Mouse (Mus musculus): ENCODE data around the gene Frem2. TPM values are rescaled to one million over a fixed set of nuclear protein-coding genes. Genes with fewer than 3 reads are reported as not detected.

Frem2 gene
- polyA plus RNA-seq, 1 experiment from 2014 or later, result 1.2 TPM

GRCm38 (mm10) chr3:53656328-53656877 is 752 bp downstream of the Frem2 start:
- under 1% methylated on average over 42 of the region's 42 CpGs for WGBS
- Histone ChIP-seq H3K9me3 (replicated peaks) (0 out of 2 replicates have a peak, but pooled peaks cover 10% of the 10 kb centered on the region), H3K4me2 (peak overlapping the region; percentile 96), H3K4me1 (peaks cover 29% of the 10 kb centered on the region), H3K27ac (replicated peaks) (no peak overlapping the region), H3K36me3 (no peaks in the 10 kb centered on the region; the same call in 1 of the 2 replicates), H3K4me3 (replicated peaks) (peak overlapping the region; percentile 45), H3K27me3 (replicated peaks) (peaks cover 29% of the 10 kb centered on the region), H3K9ac (replicated peaks) (peak overlapping the region; percentile 37)
- peak; percentile 14; the same call in 1 of the 2 replicates for ATAC-seq (ENCODE audit: low FRiP score)

- Histone ChIP-seq H3K4me2 (peak overlapping the region; percentile 96), H3K27me3 (replicated peaks) (peaks cover 29% of the 10 kb centered on the region), H3K9ac (replicated peaks) (no peak overlapping the region), H3K27ac (replicated peaks) (no peak overlapping the region), H3K9me3 (replicated peaks) (0 out of 2 replicates have a peak, but pooled peaks cover 10% of the 10 kb centered on the region), H3K4me1 (peaks cover 30% of the 10 kb centered on the region), H3K4me3 (replicated peaks) (no peak overlapping the region), H3K36me3 (no peaks in the 10 kb centered on the region; the same call in 1 of the 2 replicates)
- ATAC-seq (ENCODE audit: low FRiP score), result no peak
- WGBS, result 88% methylated on average over 13 of the region's 13 CpGs
Observed at GRCm38 (mm10) chr3:53655343-53655742, 1.8 kb downstream of the Frem2 start.

GRCm38 (mm10) chr3:53650003-53650748 is 7.0 kb downstream of the Frem2 start:
- Histone ChIP-seq H3K4me2 (no peak overlapping the region; the same call in 1 of the 2 replicates), H3K36me3 (no peaks in the 10 kb centered on the region; the same call in 1 of the 2 replicates), H3K9me3 (replicated peaks) (0 out of 2 replicates have a peak, but pooled peaks cover 10% of the 10 kb centered on the region), H3K4me1 (peaks cover 6% of the 10 kb centered on the region; the same call in 1 of the 2 replicates), H3K27me3 (replicated peaks) (peaks cover 3% of the 10 kb centered on the region), H3K9ac (replicated peaks) (no peak overlapping the region), H3K27ac (replicated peaks) (0 out of 2 replicates have a peak overlapping the region, but pooled peaks have one; percentile 8), H3K4me3 (replicated peaks) (no peak overlapping the region)
- 4% methylated on average over 8 of the region's 8 CpGs for WGBS
- ATAC-seq (ENCODE audit: low FRiP score), result no peak

GRCm38 (mm10) chr3:53649425-53649824 is 7.7 kb downstream of the Frem2 start:
- no peak for ATAC-seq (ENCODE audit: low FRiP score)
- Histone ChIP-seq H3K9ac (replicated peaks) (no peak overlapping the region), H3K4me1 (peaks cover 6% of the 10 kb centered on the region; the same call in 1 of the 2 replicates), H3K9me3 (replicated peaks) (0 out of 2 replicates have a peak, but pooled peaks cover 10% of the 10 kb centered on the region), H3K27me3 (replicated peaks) (no peaks in the 10 kb centered on the region), H3K36me3 (no peaks in the 10 kb centered on the region; the same call in 1 of the 2 replicates), H3K27ac (replicated peaks) (no peak overlapping the region), H3K4me2 (no peak overlapping the region), H3K4me3 (replicated peaks) (no peak overlapping the region)
- WGBS, result 49% methylated on average over 4 of the region's 4 CpGs

GRCm38 (mm10) chr3:53648902-53649301 is 8.3 kb downstream of the Frem2 start:
- Histone ChIP-seq H3K27ac (replicated peaks) (no peak overlapping the region), H3K4me2 (no peak overlapping the region), H3K36me3 (no peaks in the 10 kb centered on the region; the same call in 1 of the 2 replicates), H3K4me1 (peaks cover 6% of the 10 kb centered on the region; the same call in 1 of the 2 replicates), H3K27me3 (replicated peaks) (no peaks in the 10 kb centered on the region), H3K9ac (replicated peaks) (no peak overlapping the region), H3K4me3 (replicated peaks) (no peak overlapping the region), H3K9me3 (replicated peaks) (0 out of 2 replicates have a peak, but pooled peaks cover 10% of the 10 kb centered on the region)
- ATAC-seq (ENCODE audit: low FRiP score), result no peak
- WGBS, result 83% methylated on average over 4 of the region's 4 CpGs

- no peaks in the 10 kb centered on the region for H3K36me3 ChIP-seq
- H3K27ac ChIP-seq (replicated peaks), result no peak overlapping the region
- ATAC-seq (ENCODE audit: low FRiP score), result no peak
- no peak overlapping the region for H3K4me3 ChIP-seq (replicated peaks)
- H3K27me3 ChIP-seq (replicated peaks), result no peaks in the 10 kb centered on the region
- no peak overlapping the region for H3K4me2 ChIP-seq
- WGBS, result 79% methylated on average over 3 of the region's 3 CpGs
- H3K4me1 ChIP-seq, result no peaks in the 10 kb centered on the region
- H3K9me3 ChIP-seq (replicated peaks), result no peaks in the 10 kb centered on the region
- H3K9ac ChIP-seq (replicated peaks), result no peak overlapping the region
Observed at GRCm38 (mm10) chr3:53635948-53636347, 21.2 kb downstream of the Frem2 start.

- Histone ChIP-seq H3K9me3 (replicated peaks) (no peaks in the 10 kb centered on the region), H3K4me2 (no peak overlapping the region), H3K9ac (replicated peaks) (no peak overlapping the region), H3K27me3 (replicated peaks) (no peaks in the 10 kb centered on the region), H3K36me3 (no peaks in the 10 kb centered on the region), H3K4me3 (replicated peaks) (no peak overlapping the region), H3K27ac (replicated peaks) (no peak overlapping the region), H3K4me1 (no peaks in the 10 kb centered on the region)
- ATAC-seq (ENCODE audit: low FRiP score), result no peak
- 72% methylated on average over 14 of the region's 14 CpGs for WGBS
Observed at GRCm38 (mm10) chr3:53631126-53631525, 26.0 kb downstream of the Frem2 start.

- Histone ChIP-seq H3K9me3 (replicated peaks) (no peaks in the 10 kb centered on the region), H3K9ac (replicated peaks) (no peak overlapping the region), H3K36me3 (no peaks in the 10 kb centered on the region), H3K27ac (replicated peaks) (no peak overlapping the region), H3K4me3 (replicated peaks) (no peak overlapping the region), H3K4me1 (no peaks in the 10 kb centered on the region), H3K4me2 (no peak overlapping the region), H3K27me3 (replicated peaks) (no peaks in the 10 kb centered on the region)
- no peak for ATAC-seq (ENCODE audit: low FRiP score)
- WGBS, result 55% methylated on average over 4 of the region's 4 CpGs
Observed at GRCm38 (mm10) chr3:53630630-53631029, 26.5 kb downstream of the Frem2 start.

GRCm38 (mm10) chr3:53629966-53630365 is 27.2 kb downstream of the Frem2 start:
- Histone ChIP-seq H3K9me3 (replicated peaks) (no peaks in the 10 kb centered on the region), H3K4me3 (replicated peaks) (no peak overlapping the region), H3K36me3 (no peaks in the 10 kb centered on the region), H3K4me1 (no peaks in the 10 kb centered on the region), H3K9ac (replicated peaks) (no peak overlapping the region), H3K27ac (replicated peaks) (no peak overlapping the region), H3K4me2 (no peak overlapping the region), H3K27me3 (replicated peaks) (no peaks in the 10 kb centered on the region)
- WGBS, result 91% methylated on average over 5 of the region's 5 CpGs
- ATAC-seq (ENCODE audit: low FRiP score), result no peak

GRCm38 (mm10) chr3:53623222-53623621 is 33.9 kb downstream of the Frem2 start:
- no peak overlapping the region for H3K9ac ChIP-seq (replicated peaks)
- no peak overlapping the region for H3K4me2 ChIP-seq
- no peak overlapping the region for H3K27ac ChIP-seq (replicated peaks)
- 81% methylated on average over 8 of the region's 8 CpGs for WGBS
- no peak for ATAC-seq (ENCODE audit: low FRiP score)
- H3K4me3 ChIP-seq (replicated peaks), result no peak overlapping the region
- H3K27me3 ChIP-seq (replicated peaks), result no peaks in the 10 kb centered on the region
- 0 out of 2 replicates have a peak, but pooled peaks cover 5% of the 10 kb centered on the region for H3K4me1 ChIP-seq
- no peaks in the 10 kb centered on the region for H3K36me3 ChIP-seq
- no peaks in the 10 kb centered on the region for H3K9me3 ChIP-seq (replicated peaks)

GRCm38 (mm10) chr3:53620978-53621377 is 36.2 kb downstream of the Frem2 start:
- no peak overlapping the region for H3K4me3 ChIP-seq (replicated peaks)
- 74% methylated on average over 3 of the region's 3 CpGs for WGBS
- H3K9ac ChIP-seq (replicated peaks), result no peak overlapping the region
- no peak overlapping the region for H3K27ac ChIP-seq (replicated peaks)
- no peaks in the 10 kb centered on the region for H3K27me3 ChIP-seq (replicated peaks)
- no peak overlapping the region for H3K4me2 ChIP-seq
- H3K9me3 ChIP-seq (replicated peaks), result no peaks in the 10 kb centered on the region
- no peaks in the 10 kb centered on the region for H3K36me3 ChIP-seq
- H3K4me1 ChIP-seq, result 0 out of 2 replicates have a peak, but pooled peaks cover 5% of the 10 kb centered on the region
- ATAC-seq (ENCODE audit: low FRiP score), result no peak

- Histone ChIP-seq H3K4me3 (replicated peaks) (no peak overlapping the region), H3K27me3 (replicated peaks) (no peaks in the 10 kb centered on the region), H3K4me2 (no peak overlapping the region), H3K4me1 (0 out of 2 replicates have a peak, but pooled peaks cover 5% of the 10 kb centered on the region), H3K9ac (replicated peaks) (no peak overlapping the region), H3K36me3 (no peaks in the 10 kb centered on the region), H3K27ac (replicated peaks) (no peak overlapping the region), H3K9me3 (replicated peaks) (no peaks in the 10 kb centered on the region)
- 86% methylated on average over 8 of the region's 8 CpGs for WGBS
- ATAC-seq (ENCODE audit: low FRiP score), result no peak
Observed at GRCm38 (mm10) chr3:53620355-53620754, 36.8 kb downstream of the Frem2 start.
